Mouse (Mus musculus) midbrain, embryonic 15.5 days (tissue): ENCODE data around the gene Ap3s2. TPM values are rescaled to one million over a fixed set of nuclear protein-coding genes. Genes with fewer than 3 reads are reported as not detected.

Experiments
- ATAC-seq: fragments of 200-750 bp; cut with Nextera tagmentation; replicated peaks from 2 replicates; pipeline ENCODE4 v1.8.0; 2017; ENCODE audit warnings: moderate TSS enrichment
- H3K27ac ChIP-seq: fragments of 300-500 bp; sonication (generic); 2 replicates; pipeline ENCODE4 v1.5.1; 2015; ENCODE audit warnings: mild to moderate bottlenecking, inconsistent platforms
- H3K27me3 ChIP-seq: fragments of 300-500 bp; sonication (generic); replicated peaks from 2 replicates; pipeline ENCODE4 v1.6.1; 2015; ENCODE audit warnings: inconsistent platforms
- H3K36me3 ChIP-seq: fragments of 300-500 bp; sonication (generic); replicated peaks from 2 replicates; pipeline ENCODE4 v1.6.1; 2015; ENCODE audit warnings: inconsistent platforms
- H3K4me1 ChIP-seq: fragments of 300-500 bp; sonication (generic); 2 replicates; pipeline ENCODE4 v1.6.1; 2015; ENCODE audit warnings: inconsistent platforms
- H3K4me2 ChIP-seq: fragments of 300-500 bp; sonication (generic); 2 replicates; pipeline ENCODE4 v1.6.1; 2015; ENCODE audit warnings: inconsistent platforms, mild to moderate bottlenecking, moderate library complexity
- H3K4me3 ChIP-seq: fragments of 300-500 bp; sonication (generic); 2 replicates; pipeline ENCODE4 v1.5.1; 2015; ENCODE audit warnings: mild to moderate bottlenecking, inconsistent platforms
- H3K9ac ChIP-seq: fragments of 300-500 bp; sonication (generic); 2 replicates; pipeline ENCODE4 v1.6.1; 2015; ENCODE audit warnings: mild to moderate bottlenecking, inconsistent platforms
- H3K9me3 ChIP-seq: fragments of 300-500 bp; sonication (generic); 2 replicates; pipeline ENCODE4 v1.6.1; 2016; ENCODE audit warnings: inconsistent platforms
- WGBS: fragments of 180-500 bp; shearing (Covaris S2); methylation state at CpG from one replicate; pipeline ENCODE4 v1.1.7; 2015; ENCODE audit warnings: mixed read lengths; 5-methylcytosine and 5-hydroxymethylcytosine counted together
- polyA plus RNA-seq: library from polyadenylated mRNA; unstranded; fragments of >200 nt; fragmentation: Nextera tagmentation; extraction: Ambion mirVana; gene quantifications from 2 replicates; pipeline ENCODE4 v1.2.1, GENCODE M21; 2015

Ap3s2 gene
- polyA plus RNA-seq, 1 experiment from 2014 or later = 39.9 TPM

DNA sequence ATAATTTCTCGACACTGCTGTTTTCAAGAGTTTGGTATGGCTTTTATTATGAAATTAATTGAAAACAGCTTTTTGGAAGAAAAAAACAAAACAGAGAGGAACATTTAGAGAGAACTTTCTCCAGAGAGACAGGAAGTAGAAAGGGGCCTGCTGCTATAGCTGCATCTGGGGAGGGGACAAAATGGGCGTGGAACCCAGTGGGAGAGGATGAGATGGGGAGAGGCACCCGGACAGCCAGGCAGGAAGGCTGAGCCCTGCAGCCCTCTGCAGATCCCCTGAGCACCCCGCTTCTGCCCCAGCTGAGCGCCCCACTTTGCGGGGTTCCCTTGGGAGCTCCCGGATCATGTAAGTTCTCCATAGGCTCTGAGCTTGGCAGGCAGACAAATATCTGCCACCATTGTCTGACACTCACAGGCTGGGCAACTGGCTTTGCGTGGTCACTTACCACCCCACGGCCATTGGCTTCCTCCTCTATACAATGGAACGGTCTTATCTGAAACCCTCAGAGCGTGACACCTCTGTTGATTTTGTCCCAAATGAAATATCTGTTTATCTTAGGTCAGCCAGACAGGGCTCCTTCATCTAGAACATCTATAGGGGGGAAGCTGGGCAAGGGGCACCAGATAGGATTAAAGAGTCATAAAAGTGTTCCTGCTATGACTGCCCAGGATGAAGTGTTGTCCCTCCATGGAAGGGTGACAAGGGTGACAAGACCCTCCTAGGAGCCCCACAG, 62.1 kb downstream of the Ap3s2 start:
- Histone ChIP-seq H3K36me3 (no peaks in the 10 kb centered on the region), H3K4me2 (no peak overlapping the region), H3K9me3 (no peaks in the 10 kb centered on the region), H3K27ac (no peak overlapping the region), H3K4me1 (no peaks in the 10 kb centered on the region), H3K4me3 (no peak overlapping the region), H3K27me3 (no peaks in the 10 kb centered on the region), H3K9ac (no peak overlapping the region)
- no peak for ATAC-seq
- 64% methylated on average over 11 of the region's 11 CpGs for WGBS

DNA sequence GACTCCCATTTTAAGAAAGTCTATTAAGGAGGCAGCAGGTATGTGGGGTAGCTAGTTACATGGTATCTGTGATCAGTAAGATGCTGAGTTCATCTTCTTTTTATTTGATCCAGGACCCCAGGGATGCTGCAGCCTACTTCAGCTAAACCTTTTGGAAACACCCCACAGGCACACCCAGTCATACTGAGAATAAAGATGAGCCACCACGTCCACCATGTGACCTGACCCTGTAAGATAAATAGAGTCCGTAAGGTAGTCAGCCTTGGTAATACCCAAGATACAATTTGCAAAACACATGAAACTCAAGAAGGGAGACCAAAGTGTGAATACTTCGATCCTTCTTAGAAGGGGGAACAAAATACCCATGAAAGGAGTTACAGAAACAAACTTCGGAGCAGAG, 64.1 kb downstream of the Ap3s2 start:
- Histone ChIP-seq H3K4me1 (no peaks in the 10 kb centered on the region), H3K36me3 (no peaks in the 10 kb centered on the region), H3K4me3 (no peak overlapping the region), H3K4me2 (no peak overlapping the region), H3K9me3 (no peaks in the 10 kb centered on the region), H3K27ac (no peak overlapping the region), H3K9ac (no peak overlapping the region), H3K27me3 (no peaks in the 10 kb centered on the region)
- ATAC-seq = no peak
- WGBS = 87% methylated on average over 4 of the region's 4 CpGs

- Histone ChIP-seq H3K27ac (no peak overlapping the region), H3K4me3 (peak overlapping the region; percentile 24), H3K9ac (no peak overlapping the region), H3K4me1 (peaks cover 7% of the 10 kb centered on the region), H3K9me3 (no peaks in the 10 kb centered on the region), H3K27me3 (peaks cover 8% of the 10 kb centered on the region), H3K36me3 (no peaks in the 10 kb centered on the region), H3K4me2 (peak overlapping the region; percentile 50)
- ATAC-seq = no peak
- 11% methylated on average over 53 of the region's 53 CpGs for WGBS
Observed at GRCm38 (mm10) chr7:79847456-79848451, 72.7 kb downstream of the Ap3s2 start.

- Histone ChIP-seq H3K4me3 (no peak overlapping the region), H3K4me1 (peaks cover 7% of the 10 kb centered on the region), H3K36me3 (no peaks in the 10 kb centered on the region), H3K27me3 (peaks cover 8% of the 10 kb centered on the region), H3K4me2 (no peak overlapping the region), H3K9ac (no peak overlapping the region), H3K9me3 (no peaks in the 10 kb centered on the region), H3K27ac (no peak overlapping the region)
- no peak for ATAC-seq
- WGBS = 80% methylated on average over 2 of the region's 2 CpGs
Observed at GRCm38 (mm10) chr7:79846342-79846741, 74.1 kb downstream of the Ap3s2 start.

DNA sequence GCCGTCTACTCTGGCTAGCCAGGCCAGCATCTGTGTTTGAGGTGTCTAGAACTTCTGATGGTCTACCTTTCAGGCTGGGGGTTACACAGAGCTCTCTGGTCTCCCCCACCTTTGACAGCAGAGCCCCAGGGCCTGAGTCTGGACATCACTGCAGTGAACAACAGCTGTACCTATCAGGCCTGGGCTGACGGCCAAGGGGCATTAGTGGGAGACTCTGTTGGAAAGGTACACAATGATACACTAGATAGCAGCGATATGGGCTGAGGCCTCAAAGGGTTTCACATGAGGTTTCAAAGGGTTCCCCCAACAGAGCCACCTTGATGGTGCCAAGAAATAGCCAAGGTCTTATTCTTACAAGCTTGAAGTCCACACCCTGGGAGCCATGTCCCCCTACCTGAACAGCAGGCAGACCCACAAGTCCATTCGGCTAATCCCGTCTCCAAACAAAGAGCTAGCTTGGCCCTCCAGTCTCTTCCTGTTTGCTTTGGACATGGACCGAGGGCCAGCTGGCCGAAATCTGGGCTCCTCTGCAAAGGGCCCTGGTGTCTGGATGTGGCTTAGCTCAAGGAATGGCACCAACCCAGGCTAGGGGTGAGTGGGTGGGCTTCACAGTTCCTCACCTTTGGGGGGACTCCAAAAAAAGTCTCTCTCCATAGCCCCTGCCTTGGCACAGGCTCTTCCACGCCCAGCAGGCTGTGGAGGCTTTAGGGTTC, 76.2 kb downstream of the Ap3s2 start:
- Histone ChIP-seq H3K27me3 (peaks cover 8% of the 10 kb centered on the region), H3K27ac (no peak overlapping the region), H3K4me2 (no peak overlapping the region), H3K9me3 (no peaks in the 10 kb centered on the region), H3K36me3 (no peaks in the 10 kb centered on the region), H3K9ac (no peak overlapping the region), H3K4me1 (peaks cover 7% of the 10 kb centered on the region), H3K4me3 (no peak overlapping the region)
- no peak for ATAC-seq
- WGBS = 72% methylated on average over 8 of the region's 8 CpGs

DNA sequence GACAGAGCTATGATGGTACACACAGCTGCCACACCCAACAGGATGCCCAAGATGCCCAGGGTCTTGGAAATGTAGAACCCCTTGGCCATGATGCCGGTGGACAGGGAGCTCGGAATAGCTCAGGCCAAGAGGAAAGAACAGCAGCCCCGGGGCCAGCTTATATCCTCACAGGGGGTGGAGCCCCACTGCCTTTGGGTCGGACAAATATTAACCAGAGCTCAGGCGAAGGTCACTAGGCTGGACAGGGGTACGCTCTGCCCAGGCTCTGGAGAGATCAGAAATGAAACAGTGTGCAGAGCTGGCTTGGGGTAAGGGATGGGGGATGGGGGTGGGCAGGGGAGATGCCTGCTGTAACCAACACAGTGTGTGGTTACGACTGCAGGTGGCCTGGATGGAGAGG, 78.3 kb downstream of the Ap3s2 start:
- WGBS = 76% methylated on average over 7 of the region's 7 CpGs
- H3K4me1 ChIP-seq = no peaks in the 10 kb centered on the region
- H3K9me3 ChIP-seq = no peaks in the 10 kb centered on the region
- H3K9ac ChIP-seq = no peak overlapping the region
- no peak overlapping the region for H3K27ac ChIP-seq
- ATAC-seq = no peak
- peaks cover under 1% of the 10 kb centered on the region; the same call in 1 of the 2 replicates for H3K27me3 ChIP-seq
- H3K4me3 ChIP-seq = no peak overlapping the region
- H3K36me3 ChIP-seq = no peaks in the 10 kb centered on the region
- no peak overlapping the region for H3K4me2 ChIP-seq

GRCm38 (mm10) chr7:79837247-79837646, 83.2 kb downstream of the Ap3s2 start:
- ATAC-seq = no peak
- H3K4me3 ChIP-seq = no peak overlapping the region
- no peaks in the 10 kb centered on the region for H3K27me3 ChIP-seq
- no peaks in the 10 kb centered on the region for H3K4me1 ChIP-seq
- 81% methylated on average over 2 of the region's 2 CpGs for WGBS
- H3K9ac ChIP-seq = no peak overlapping the region
- H3K27ac ChIP-seq = no peak overlapping the region
- H3K4me2 ChIP-seq = no peak overlapping the region
- no peaks in the 10 kb centered on the region for H3K36me3 ChIP-seq
- no peaks in the 10 kb centered on the region for H3K9me3 ChIP-seq

DNA sequence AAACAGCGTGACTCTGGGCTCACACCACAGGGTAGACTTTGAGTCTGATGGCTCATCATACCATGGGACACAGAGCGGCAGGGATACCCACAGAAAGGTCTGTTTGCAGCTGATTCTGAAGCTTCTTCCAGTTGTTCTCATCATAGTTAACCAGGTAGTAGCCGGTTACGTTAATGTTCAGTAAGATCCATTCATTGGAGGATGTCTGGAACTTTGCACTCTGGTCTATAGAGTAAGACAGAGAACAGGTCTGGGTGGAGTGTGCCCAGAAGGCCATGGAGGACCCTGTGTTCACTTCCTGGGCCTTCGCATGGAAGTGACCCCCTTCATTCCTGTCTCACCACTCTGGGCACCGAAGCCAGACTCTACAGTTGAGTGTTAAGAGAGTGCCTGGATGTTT, 85.3 kb downstream of the Ap3s2 start:
- Histone ChIP-seq H3K27me3 (no peaks in the 10 kb centered on the region), H3K4me3 (no peak overlapping the region), H3K4me2 (no peak overlapping the region), H3K27ac (no peak overlapping the region), H3K4me1 (no peaks in the 10 kb centered on the region), H3K9ac (no peak overlapping the region), H3K36me3 (no peaks in the 10 kb centered on the region), H3K9me3 (no peaks in the 10 kb centered on the region)
- ATAC-seq = no peak
- WGBS = 90% methylated on average over 6 of the region's 6 CpGs

DNA sequence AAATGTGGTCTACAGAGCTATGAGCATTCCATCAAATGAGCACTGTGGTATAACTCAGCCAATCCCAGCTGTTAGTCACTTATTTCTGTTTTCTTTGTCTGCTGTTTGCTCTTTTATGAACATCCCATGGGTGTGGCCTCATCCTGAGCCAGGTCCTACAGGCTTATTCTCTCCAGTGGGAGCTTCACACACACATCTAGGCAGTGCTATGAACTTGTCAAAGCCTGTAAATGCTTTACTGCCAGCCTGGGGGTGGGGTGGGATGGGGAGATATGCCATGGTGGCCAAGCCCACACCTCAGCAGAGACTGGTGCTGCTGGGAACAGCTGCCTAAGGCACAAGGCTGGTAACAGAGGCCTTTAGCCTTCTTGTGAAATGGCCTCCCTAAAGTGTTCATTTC, 87.5 kb downstream of the Ap3s2 start:
- Histone ChIP-seq H3K27me3 (no peaks in the 10 kb centered on the region), H3K36me3 (no peaks in the 10 kb centered on the region), H3K9me3 (no peaks in the 10 kb centered on the region), H3K4me2 (no peak overlapping the region), H3K4me3 (no peak overlapping the region), H3K4me1 (no peaks in the 10 kb centered on the region), H3K9ac (no peak overlapping the region), H3K27ac (no peak overlapping the region)
- no peak for ATAC-seq

DNA sequence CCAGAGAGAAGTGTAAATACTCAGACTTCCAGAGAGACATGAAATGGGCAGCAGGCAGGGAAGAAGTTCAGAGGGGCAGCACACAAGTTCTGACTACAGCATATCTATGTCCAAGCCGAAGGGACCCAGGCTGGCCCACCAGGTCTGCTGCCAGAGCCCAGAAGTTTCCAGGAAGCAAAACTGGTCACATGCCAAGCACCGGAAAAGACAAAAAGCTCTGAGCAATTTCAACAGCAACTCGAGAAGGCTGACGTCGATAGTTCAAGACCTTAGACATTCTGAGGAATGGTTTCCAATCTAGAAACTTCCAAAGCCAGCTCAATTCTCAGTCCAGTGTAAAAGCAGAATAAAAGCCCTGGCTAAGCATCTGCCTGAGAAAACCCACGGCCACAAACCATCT, 88.9 kb downstream of the Ap3s2 start:
- Histone ChIP-seq H3K36me3 (no peaks in the 10 kb centered on the region), H3K4me2 (no peak overlapping the region), H3K9ac (no peak overlapping the region), H3K27ac (no peak overlapping the region), H3K9me3 (no peaks in the 10 kb centered on the region), H3K4me3 (no peak overlapping the region), H3K4me1 (no peaks in the 10 kb centered on the region), H3K27me3 (no peaks in the 10 kb centered on the region)
- WGBS = 84% methylated on average over 6 of the region's 6 CpGs
- no peak for ATAC-seq

DNA sequence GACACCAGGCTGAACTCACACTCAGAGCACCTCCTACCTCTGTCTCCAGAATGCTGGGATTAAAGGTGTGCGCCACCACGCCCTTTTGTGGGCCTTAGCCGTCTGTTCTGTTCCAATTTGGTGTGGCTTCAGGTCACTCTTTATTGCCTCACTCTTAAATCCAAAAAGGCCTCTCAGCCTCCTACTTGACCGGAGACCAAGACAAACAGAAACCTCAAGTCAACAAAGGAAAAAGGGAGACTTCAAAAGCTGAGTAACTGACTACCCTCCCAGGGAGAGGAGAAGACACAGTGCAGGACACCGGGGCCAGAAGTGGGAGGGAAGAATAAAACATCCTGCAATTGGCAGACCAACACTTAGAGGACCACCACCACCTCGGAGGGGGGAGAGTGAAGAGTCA, 89.3 kb downstream of the Ap3s2 start:
- 75% methylated on average over 6 of the region's 6 CpGs for WGBS
- ATAC-seq = no peak

GRCm38 (mm10) chr7:79828341-79828740, 92.1 kb downstream of the Ap3s2 start:
- H3K36me3 ChIP-seq = no peaks in the 10 kb centered on the region
- H3K9ac ChIP-seq = no peak overlapping the region
- no peaks in the 10 kb centered on the region for H3K27me3 ChIP-seq
- ATAC-seq = no peak
- H3K4me1 ChIP-seq = no peaks in the 10 kb centered on the region
- H3K4me3 ChIP-seq = no peak overlapping the region
- H3K4me2 ChIP-seq = no peak overlapping the region
- 67% methylated on average over 3 of the region's 3 CpGs for WGBS
- no peak overlapping the region for H3K27ac ChIP-seq
- no peaks in the 10 kb centered on the region for H3K9me3 ChIP-seq

More for the DNA sequence above, 89.3 kb downstream of the Ap3s2 start:
- Histone ChIP-seq H3K4me3 (no peak overlapping the region), H3K27me3 (no peaks in the 10 kb centered on the region), H3K9me3 (no peaks in the 10 kb centered on the region), H3K4me1 (no peaks in the 10 kb centered on the region), H3K4me2 (no peak overlapping the region), H3K9ac (no peak overlapping the region), H3K27ac (no peak overlapping the region), H3K36me3 (no peaks in the 10 kb centered on the region)
